Comparison of ENCODE assay signal across 13 mouse cellular contexts in the genomic region with DNA sequence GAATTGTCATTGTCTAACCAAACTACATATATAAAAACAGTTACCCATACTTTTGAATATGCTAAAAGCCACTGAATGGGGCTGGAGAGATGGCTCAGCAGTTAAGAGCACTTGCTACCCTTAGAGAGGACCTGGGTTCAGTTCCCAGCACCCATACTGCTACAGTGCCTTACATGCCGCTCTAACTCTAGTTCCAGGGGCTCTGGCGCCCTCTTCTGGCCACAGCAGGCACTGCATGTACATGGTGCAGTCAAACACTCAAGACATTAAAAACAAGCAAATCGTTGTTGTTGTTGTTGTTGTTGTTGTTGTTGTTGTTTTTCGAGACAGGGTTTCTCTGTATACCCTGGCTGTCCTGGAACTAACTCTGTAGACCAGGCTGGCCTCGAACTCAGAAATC. TPM values are rescaled to one million over a fixed set of nuclear protein-coding genes. Genes with fewer than 3 reads are reported as not detected.
DNase-seq lines count a peak whose midpoint lies in the region; ATAC-seq and TF ChIP-seq lines count a peak whose summit lies in the region.
"Had no signal": no experiment of that assay in that cellular context is flagged by ENCODE, and none has a peak within 500 bp of the region (broad histone marks: within the 10 kb centered on the region; RNA-seq: fewer than 3 reads in every experiment).

No protein-coding gene starts in this region.

- no peak for TF ChIP-seq EP300 in MEL (IDR thresholded peaks at IDR 0.05; ENCODE audit: low read depth in 1 of 2, low read length in 2 of 2)

- H3K79me2 ChIP-seq in MEL (ENCODE audit: control insufficient read depth, insufficient read depth, low read length, poor library complexity) = no peaks in the 10 kb centered on the region

- no peak overlapping the region for H3K27ac ChIP-seq in limb, embryonic 11.5 days (replicated peaks; ENCODE audit: low read depth, low read length)
- no peak overlapping the region for H3K27ac ChIP-seq in limb, embryonic 10.5 days
- no peak overlapping the region for H3K27ac ChIP-seq in MEL (ENCODE audit: control insufficient read depth, low read depth, low read length)
- H3K27ac ChIP-seq in embryonic facial prominence, embryonic 10.5 days (replicated peaks) = no peak overlapping the region
- no peak overlapping the region for H3K27ac ChIP-seq in testis, adult 2 months (ENCODE audit: control insufficient read depth, insufficient read depth, low read depth, low read length)
- H3K27ac ChIP-seq in forebrain, embryonic 11.5 days (ENCODE audit: low read depth, low read length) = no peak overlapping the region
- H3K27ac ChIP-seq: embryonic facial prominence, embryonic 15.5 days had no signal

- H3K36me3 ChIP-seq in limb, embryonic 11.5 days (ENCODE audit: control insufficient read depth, insufficient read depth, low read length) = no peaks in the 10 kb centered on the region
- H3K36me3 ChIP-seq in limb, embryonic 10.5 days = no peaks in the 10 kb centered on the region
- H3K36me3 ChIP-seq in MEL (ENCODE audit: control insufficient read depth in 1 of 2, insufficient read depth in 2 of 2, low read length in 2 of 2) = peaks cover 0 to 12% of the 10 kb centered on the region in 2 experiments; a peak in 2 of 4 replicates
- H3K36me3 ChIP-seq in embryonic facial prominence, embryonic 10.5 days (replicated peaks) = no peaks in the 10 kb centered on the region
- no peaks in the 10 kb centered on the region for H3K36me3 ChIP-seq in testis, adult 2 months (ENCODE audit: control insufficient read depth, insufficient read depth, low read length)
- no peaks in the 10 kb centered on the region for H3K36me3 ChIP-seq in forebrain, embryonic 11.5 days (ENCODE audit: control insufficient read depth, insufficient read depth, low read length)
- H3K36me3 ChIP-seq: embryonic facial prominence, embryonic 15.5 days had no signal

- H3K4me2 ChIP-seq in limb, embryonic 11.5 days (ENCODE audit: low read depth, severe bottlenecking) = no peak overlapping the region
- no peak overlapping the region for H3K4me2 ChIP-seq in forebrain, embryonic 11.5 days (ENCODE audit: low read depth, low read length, severe bottlenecking)
- H3K4me2 ChIP-seq: embryonic facial prominence, embryonic 15.5 days had no signal

- no peaks in the 10 kb centered on the region for H3K9me3 ChIP-seq in limb, embryonic 11.5 days (ENCODE audit: control insufficient read depth, low read length)
- peaks cover 3% of the 10 kb centered on the region; the same call in 1 of the 2 replicates for H3K9me3 ChIP-seq in limb, embryonic 10.5 days (replicated peaks)
- H3K9me3 ChIP-seq in MEL (replicated peaks; ENCODE audit: insufficient read depth, low read length) = no peaks in the 10 kb centered on the region
- H3K9me3 ChIP-seq in embryonic facial prominence, embryonic 10.5 days = no peaks in the 10 kb centered on the region
- no peaks in the 10 kb centered on the region for H3K9me3 ChIP-seq in forebrain, embryonic 11.5 days (ENCODE audit: control insufficient read depth, low read length)
- H3K9me3 ChIP-seq: embryonic facial prominence, embryonic 15.5 days had no signal

- 61% methylated on average over 5 of the region's 5 CpGs for WGBS in limb, embryonic 11.5 days
- 61% methylated on average over 5 of the region's 5 CpGs for WGBS in limb, embryonic 10.5 days
- WGBS in embryonic facial prominence, embryonic 10.5 days = 63% methylated on average over 5 of the region's 5 CpGs
- WGBS in forebrain, embryonic 11.5 days = 60% methylated on average over 5 of the region's 5 CpGs

- no peak overlapping the region for H3K9ac ChIP-seq in limb, embryonic 11.5 days (ENCODE audit: low read length)
- H3K9ac ChIP-seq in MEL (ENCODE audit: control insufficient read depth, low read depth, low read length, poor library complexity, severe bottlenecking) = no peak overlapping the region
- no peak overlapping the region for H3K9ac ChIP-seq in forebrain, embryonic 11.5 days (ENCODE audit: low read length)
- H3K9ac ChIP-seq: embryonic facial prominence, embryonic 15.5 days had no signal

- no peak for ATAC-seq in limb, embryonic 11.5 days (ENCODE audit: insufficient number of reproducible peaks, low FRiP score, low TSS enrichment, low read depth)
- ATAC-seq in forebrain, embryonic 11.5 days (replicated peaks; ENCODE audit: low FRiP score) = no peak

- H3K4me3 ChIP-seq in limb, embryonic 11.5 days (ENCODE audit: low read depth, low read length) = no peak overlapping the region
- H3K4me3 ChIP-seq in limb, embryonic 10.5 days = no peak overlapping the region
- no peak overlapping the region for H3K4me3 ChIP-seq in MEL (ENCODE audit: control insufficient read depth in 1 of 2, insufficient read depth in 1 of 2, low read depth in 2 of 2, low read length in 2 of 2)
- no peak overlapping the region for H3K4me3 ChIP-seq in embryonic facial prominence, embryonic 10.5 days
- no peak overlapping the region for H3K4me3 ChIP-seq in testis, adult 2 months (ENCODE audit: control insufficient read depth, low read depth, low read length)
- no peak overlapping the region for H3K4me3 ChIP-seq in forebrain, embryonic 11.5 days (ENCODE audit: low read depth, low read length)
- H3K4me3 ChIP-seq: embryonic facial prominence, embryonic 15.5 days had no signal

- DNase-seq in limb, embryonic 11.5 days (ENCODE audit: low spot score) = peak; percentile 30
- no peak for DNase-seq in limb, embryonic 10.5 days (ENCODE audit: low spot score)
- peak; percentile 71 for DNase-seq in MEL (ENCODE audit: low read depth, low spot score)
- peak; percentile 28 for DNase-seq in embryonic facial prominence, embryonic 10.5 days (ENCODE audit: low spot score)
- DNase-seq in cerebellum, adult 11 months = no peak
- no peak for DNase-seq in forebrain, embryonic 11.5 days (ENCODE audit: low spot score)

- no peaks in the 10 kb centered on the region for H3K27me3 ChIP-seq in limb, embryonic 11.5 days (ENCODE audit: control insufficient read depth, insufficient read depth, low read length)
- H3K27me3 ChIP-seq in limb, embryonic 10.5 days (ENCODE audit: low read depth, poor library complexity, severe bottlenecking) = no peaks in the 10 kb centered on the region
- no peaks in the 10 kb centered on the region for H3K27me3 ChIP-seq in MEL (ENCODE audit: control insufficient read depth in 1 of 2, insufficient read depth in 2 of 2, low read length in 2 of 2)
- no peaks in the 10 kb centered on the region for H3K27me3 ChIP-seq in embryonic facial prominence, embryonic 10.5 days (replicated peaks; ENCODE audit: low read depth, poor library complexity, severe bottlenecking)
- H3K27me3 ChIP-seq in testis, adult 2 months (ENCODE audit: control insufficient read depth, insufficient read depth, low read length) = no peaks in the 10 kb centered on the region
- H3K27me3 ChIP-seq in forebrain, embryonic 11.5 days (ENCODE audit: control insufficient read depth, insufficient read depth, low read length) = no peaks in the 10 kb centered on the region
- H3K27me3 ChIP-seq: embryonic facial prominence, embryonic 15.5 days had no signal

- peak; percentile 76 to 92 (median 79) for TF ChIP-seq CTCF in MEL (IDR thresholded peaks at IDR 0.05 in 2 of 3, conservative IDR thresholded peaks at IDR 0.05 in 1 of 3; ENCODE audit: control insufficient read depth in 1 of 3, insufficient read depth in 1 of 3, low read depth in 2 of 3, low read length in 3 of 3, poor library complexity in 1 of 3, severe bottlenecking in 1 of 3)
- peak; percentile 95; the same call in 1 of the 2 replicates for TF ChIP-seq CTCF in testis, adult 2 months (IDR thresholded peaks at IDR 0.05; ENCODE audit: control insufficient read depth, insufficient read depth, insufficient replicate concordance, low read depth, low read length)

- no peak for TF ChIP-seq POLR2A in MEL (IDR thresholded peaks at IDR 0.05; ENCODE audit: control insufficient read depth in 1 of 2, insufficient read depth in 1 of 2, low read depth in 1 of 2, low read length in 2 of 2, poor library complexity in 1 of 2)
- TF ChIP-seq POLR2A in testis, adult 2 months (IDR thresholded peaks at IDR 0.05; ENCODE audit: control insufficient read depth, low read depth, low read length) = no peak

- peak; percentile 64 for TF ChIP-seq RAD21 in MEL (IDR thresholded peaks at IDR 0.05; ENCODE audit: low read depth, low read length)

- no peaks in the 10 kb centered on the region for H3K4me1 ChIP-seq in limb, embryonic 11.5 days (ENCODE audit: control insufficient read depth, insufficient read depth, low read length)
- no peaks in the 10 kb centered on the region for H3K4me1 ChIP-seq in limb, embryonic 10.5 days
- peaks cover 12% of the 10 kb centered on the region in 2 experiments for H3K4me1 ChIP-seq in MEL (ENCODE audit: control insufficient read depth in 1 of 2, insufficient read depth in 2 of 2, low read length in 2 of 2)
- peaks cover 4% of the 10 kb centered on the region; the same call in 1 of the 2 replicates for H3K4me1 ChIP-seq in embryonic facial prominence, embryonic 10.5 days
- H3K4me1 ChIP-seq in testis, adult 2 months (ENCODE audit: control insufficient read depth, insufficient read depth, low read length) = peaks cover 5% of the 10 kb centered on the region; the same call in 1 of the 2 replicates
- no peaks in the 10 kb centered on the region for H3K4me1 ChIP-seq in forebrain, embryonic 11.5 days (replicated peaks; ENCODE audit: control insufficient read depth, insufficient read depth, low read length)

RNA-seq across cellular contexts. Expression of gene Nmur1, which starts 21.2 kb away (rescaled TPM):
- polyA plus RNA-seq in limb, embryonic 11.5 days (2014; fragmentation: Nextera tagmentation; extraction: Ambion mirVana) = 0.12 and 0.40 TPM in 2 replicates
- 0.15 and 0.24 TPM in 2 replicates for polyA plus RNA-seq in limb, embryonic 10.5 days (2016; fragmentation: Nextera tagmentation; extraction: Ambion mirVana)
- total RNA-seq in MEL (2012; rRNA removed) = not detected in 2 replicates
- polyA plus RNA-seq in MEL (2012; ENCODE audit: insufficient read depth in 1 of 2, insufficient read length in 2 of 2, low read depth in 1 of 2, low replicate concordance in 2 of 2, missing spikeins in 1 of 2) = not detected
- polyA plus RNA-seq in embryonic facial prominence, embryonic 10.5 days (2016; fragmentation: Nextera tagmentation; extraction: Ambion mirVana) = 0.24 TPM in 1 of 2 replicates, not detected in the other
- 11.7 and 23.8 TPM in 2 replicates for polyA plus RNA-seq in testis, adult 2 months (2012; rRNA removed)
- polyA plus RNA-seq in forebrain, embryonic 11.5 days (2014; fragmentation: Nextera tagmentation; extraction: Ambion mirVana) = 0.72 TPM in 1 of 2 replicates, not detected in the other
- total RNA-seq: heart, adult 8-10 months had no signal
- polyA plus RNA-seq: embryonic facial prominence, embryonic 15.5 days; kidney, embryonic 14.5 days; liver, embryonic 16.5 days; neural tube, embryonic 11.5 days; stomach, embryonic 16.5 days had no signal

RNA-seq across cellular contexts. Expression of gene Tex44, which starts 21.3 kb away (rescaled TPM):
- polyA plus RNA-seq in limb, embryonic 11.5 days (2014; fragmentation: Nextera tagmentation; extraction: Ambion mirVana) = not detected in 2 replicates
- not detected in 2 replicates for polyA plus RNA-seq in limb, embryonic 10.5 days (2016; fragmentation: Nextera tagmentation; extraction: Ambion mirVana)
- total RNA-seq in MEL (2012; rRNA removed) = not detected in 2 replicates
- not detected for polyA plus RNA-seq in MEL (2012; ENCODE audit: insufficient read depth in 1 of 2, insufficient read length in 2 of 2, low read depth in 1 of 2, low replicate concordance in 2 of 2, missing spikeins in 1 of 2)
- not detected in 2 replicates for polyA plus RNA-seq in embryonic facial prominence, embryonic 10.5 days (2016; fragmentation: Nextera tagmentation; extraction: Ambion mirVana)
- polyA plus RNA-seq in testis, adult 2 months (2012; rRNA removed) = 140 and 142 TPM in 2 replicates
- not detected in 2 replicates for polyA plus RNA-seq in forebrain, embryonic 11.5 days (2014; fragmentation: Nextera tagmentation; extraction: Ambion mirVana)
- total RNA-seq: heart, adult 8-10 months had no signal
- polyA plus RNA-seq: embryonic facial prominence, embryonic 15.5 days; kidney, embryonic 14.5 days; liver, embryonic 16.5 days; neural tube, embryonic 11.5 days; stomach, embryonic 16.5 days had no signal

RNA-seq across cellular contexts. Expression of gene Ncl, which starts 45.6 kb away (rescaled TPM):
- 483 and 544 TPM in 2 replicates for polyA plus RNA-seq in limb, embryonic 11.5 days (2014; fragmentation: Nextera tagmentation; extraction: Ambion mirVana)
- polyA plus RNA-seq in limb, embryonic 10.5 days (2016; fragmentation: Nextera tagmentation; extraction: Ambion mirVana) = 554 and 638 TPM in 2 replicates
- 370 and 422 TPM in 2 replicates for total RNA-seq in MEL (2012; rRNA removed)
- 1,000 to 10,000 TPM in 1 of 2 experiments, 100 to 1,000 TPM in 1; 246 to 1,708 TPM for polyA plus RNA-seq in MEL (2012; ENCODE audit: insufficient read depth in 1 of 2, insufficient read length in 2 of 2, low read depth in 1 of 2, low replicate concordance in 2 of 2, missing spikeins in 1 of 2)
- 625 and 641 TPM in 2 replicates for polyA plus RNA-seq in embryonic facial prominence, embryonic 10.5 days (2016; fragmentation: Nextera tagmentation; extraction: Ambion mirVana)
- polyA plus RNA-seq in testis, adult 2 months (2012; rRNA removed) = 5.1 and 5.7 TPM in 2 replicates
- polyA plus RNA-seq in forebrain, embryonic 11.5 days (2014; fragmentation: Nextera tagmentation; extraction: Ambion mirVana) = 410 and 411 TPM in 2 replicates

Comparison
In these comparisons a context has a peak if more than half of its experiments do, and no peak if none do; other contexts are left out.
1. DNase-seq: peak in limb, embryonic 11.5 days (single experiment), MEL (single experiment) and embryonic facial prominence, embryonic 10.5 days (single experiment); none in limb, embryonic 10.5 days (single experiment), cerebellum, adult 11 months (single experiment) and forebrain, embryonic 11.5 days (single experiment).
2. RNA of gene Tex44, which starts 21.3 kb away (polyA plus RNA-seq): 140 to 142 TPM in testis, adult 2 months; not detected in limb, embryonic 11.5 days, not detected in limb, embryonic 10.5 days, not detected in MEL, not detected in embryonic facial prominence, embryonic 10.5 days and not detected in forebrain, embryonic 11.5 days; every median in the first group is over 100 times any median in the second.
3. RNA of gene Ncl, which starts 45.6 kb away (polyA plus RNA-seq): 246 to 1,708 TPM in MEL, 625 to 641 TPM in embryonic facial prominence, embryonic 10.5 days, 554 to 638 TPM in limb, embryonic 10.5 days, 483 to 544 TPM in limb, embryonic 11.5 days and 410 to 411 TPM in forebrain, embryonic 11.5 days; 5.1 to 5.7 TPM in testis, adult 2 months; every median in the first group is over 10 times any median in the second.